Mouse (Mus musculus) stomach, embryonic 16.5 days (tissue): Measurements from ENCODE around the gene Tbc1d23. TPM values are rescaled to one million over a fixed set of nuclear protein-coding genes. Genes with fewer than 3 reads are reported as not detected.
A peak's percentile ranks its signal among the peaks of the same experiment; 100 is the strongest.

Experiments used
- ATAC-seq: fragments of 200-750 bp; cut with Nextera tagmentation; 2 replicates; pipeline ENCODE4 v1.8.0; 2017; ENCODE audit warnings: moderate number of reproducible peaks, moderate TSS enrichment; ENCODE audit not compliant: insufficient read depth, low FRiP score
- H3K27ac ChIP-seq: fragments of 300-500 bp; sonication (generic); 2 replicates; pipeline ENCODE4 v1.5.1; 2014; ENCODE audit warnings: low read length
- H3K27me3 ChIP-seq: fragments of 300-500 bp; sonication (generic); 2 replicates; pipeline ENCODE4 v1.6.1; 2014; ENCODE audit warnings: low read length, control low read depth, mixed read lengths; ENCODE audit not compliant: control insufficient read depth, insufficient read depth
- H3K36me3 ChIP-seq: fragments of 300-500 bp; sonication (generic); 2 replicates; pipeline ENCODE4 v1.6.1; 2014; ENCODE audit warnings: low read length; ENCODE audit not compliant: control insufficient read depth, insufficient read depth
- H3K4me1 ChIP-seq: fragments of 300-500 bp; sonication (generic); 2 replicates; pipeline ENCODE4 v1.6.1; 2014; ENCODE audit warnings: low read length, control low read depth, mixed read lengths; ENCODE audit not compliant: control insufficient read depth, insufficient read depth
- H3K4me2 ChIP-seq: fragments of 300-500 bp; sonication (generic); 2 replicates; pipeline ENCODE4 v1.6.1; 2014; ENCODE audit warnings: low read depth, low read length, mixed read lengths
- H3K4me3 ChIP-seq: fragments of 300-500 bp; sonication (generic); replicated peaks from 2 replicates; pipeline ENCODE4 v1.5.1; 2014; ENCODE audit warnings: mild to moderate bottlenecking, low read length
- H3K9ac ChIP-seq: fragments of 300-500 bp; sonication (generic); 2 replicates; pipeline ENCODE4 v1.6.1; 2014; ENCODE audit warnings: low read length
- H3K9me3 ChIP-seq: fragments of 300-500 bp; sonication (generic); replicated peaks from 2 replicates; pipeline ENCODE4 v1.6.1; 2016; ENCODE audit warnings: low read length, control low read depth; ENCODE audit not compliant: control insufficient read depth
- WGBS: fragments of 180-500 bp; shearing (Covaris S2); extraction: QIAGEN DNeasy Blood & Tissue Kit; methylation state at CpG from one replicate; pipeline ENCODE4 v1.1.7; 2014; 5-methylcytosine and 5-hydroxymethylcytosine counted together
- polyA plus RNA-seq: library from polyadenylated mRNA; unstranded; fragments of >200 nt; fragmentation: Nextera tagmentation; extraction: Ambion mirVana; gene quantifications from 2 replicates; pipeline ENCODE4 v1.2.1, GENCODE M21; 2015

Gene Tbc1d23
- 27.8 and 27.9 TPM in 2 replicates for polyA plus RNA-seq

GRCm38 (mm10) chr16:57231089-57231936, at the start of gene Tbc1d23:
TSS of gene Tbc1d23 (minus strand) at chr16:57231504.
- under 1% methylated on average over 42 of the region's 42 CpGs for WGBS

DNA sequence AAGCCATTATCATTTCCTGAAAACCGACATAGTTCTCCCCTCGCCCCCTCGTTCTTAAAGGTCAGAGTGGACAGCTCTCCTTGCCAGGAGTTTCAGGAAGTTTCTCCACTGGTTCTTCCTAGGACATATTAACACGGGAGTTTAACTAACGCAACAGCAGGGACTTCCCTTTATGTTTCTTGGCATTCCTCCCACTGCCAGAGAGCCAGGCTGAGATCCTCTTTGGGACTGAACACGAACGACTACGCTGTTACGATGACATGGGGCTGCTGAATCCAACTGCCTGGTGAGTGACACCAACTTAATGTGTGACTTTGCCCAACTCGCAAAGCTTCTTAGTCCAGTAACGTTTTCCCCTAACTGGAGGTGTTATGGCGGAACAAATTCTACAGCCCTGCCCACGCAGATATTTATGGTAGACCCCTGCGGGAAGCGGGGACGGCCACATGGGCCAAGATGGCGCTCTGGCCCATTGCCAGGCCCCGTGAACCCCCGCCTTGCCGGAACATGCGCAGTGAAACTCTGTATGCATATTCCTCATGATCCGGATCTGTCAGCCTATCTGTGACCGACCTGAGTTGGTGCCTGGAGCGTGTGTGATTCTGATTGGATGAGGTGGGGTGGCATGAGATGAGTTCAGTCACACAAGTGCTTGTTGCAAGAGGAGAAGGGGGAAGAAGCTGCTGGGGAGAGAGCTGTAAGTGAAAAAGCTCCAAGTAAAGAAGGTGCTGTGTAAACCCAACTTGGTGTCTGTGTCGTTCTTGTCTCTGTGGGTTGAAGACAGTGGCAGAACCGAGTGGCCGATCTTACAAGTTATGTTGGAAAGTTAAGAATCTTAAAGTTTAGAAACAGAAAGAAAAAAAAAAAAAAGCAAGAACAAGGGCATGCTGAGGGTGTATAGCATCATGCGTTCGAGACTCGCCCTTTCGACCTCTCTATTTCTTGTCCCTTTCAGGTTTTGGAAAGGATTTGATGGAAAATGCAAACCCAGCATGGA, 49.2 kb upstream of the Tbc1d23 start:
- H3K9ac ChIP-seq = no peak overlapping the region
- H3K4me2 ChIP-seq = no peak overlapping the region
- no peaks in the 10 kb centered on the region for H3K4me1 ChIP-seq
- H3K9me3 ChIP-seq = no peaks in the 10 kb centered on the region
- no peaks in the 10 kb centered on the region for H3K27me3 ChIP-seq
- WGBS = 83% methylated on average over 31 of the region's 31 CpGs
- no peaks in the 10 kb centered on the region for H3K36me3 ChIP-seq
- H3K27ac ChIP-seq = no peak overlapping the region
- no peak overlapping the region for H3K4me3 ChIP-seq
- no peak for ATAC-seq

More at GRCm38 (mm10) chr16:57231089-57231936, at the start of gene Tbc1d23:
- Histone ChIP-seq H3K4me3 (peak within 1 kb of the TSS; percentile 85), H3K9me3 (no peaks in the 10 kb centered on the region), H3K4me1 (peaks cover 8% of the 10 kb centered on the region), H3K27me3 (no peaks in the 10 kb centered on the region), H3K36me3 (no peaks in the 10 kb centered on the region), H3K27ac (peak within 1 kb of the TSS; percentile 83), H3K4me2 (peak within 1 kb of the TSS; percentile 75), H3K9ac (peak within 1 kb of the TSS; percentile 84)
- ATAC-seq = peak; percentile 99

DNA sequence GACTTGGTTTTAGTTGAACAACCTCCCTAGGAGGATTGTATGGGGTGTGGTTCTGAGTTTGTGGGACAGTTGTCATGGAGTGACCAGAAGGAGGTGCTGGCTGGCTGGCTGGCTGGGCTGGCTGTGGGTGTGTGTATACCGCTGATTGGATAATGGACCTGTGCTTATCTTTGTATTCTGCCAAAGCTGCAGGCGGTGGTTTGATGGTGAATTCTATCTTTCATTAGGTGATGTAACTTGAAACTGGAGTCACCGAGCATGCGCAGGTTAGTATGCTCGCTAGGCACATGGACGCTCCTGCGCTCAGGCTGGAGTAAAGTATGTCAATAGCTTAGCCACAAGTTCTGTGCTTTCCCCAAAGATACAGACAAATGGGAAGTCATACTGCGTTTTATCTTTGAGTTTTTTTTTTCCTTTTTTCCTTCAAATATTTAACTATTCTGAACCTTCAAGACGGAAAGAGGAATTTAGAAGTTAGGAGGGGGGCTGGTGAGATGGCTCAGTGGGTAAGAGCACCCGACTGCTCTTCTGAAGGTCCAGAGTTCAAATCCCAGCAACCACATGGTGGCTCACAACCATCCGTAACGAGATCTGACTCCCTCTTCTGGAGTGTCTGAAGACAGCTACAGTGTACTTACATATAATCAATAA, 47.8 kb upstream of the Tbc1d23 start:
- no peak for ATAC-seq
- Histone ChIP-seq H3K4me1 (no peaks in the 10 kb centered on the region), H3K4me2 (no peak overlapping the region), H3K9me3 (no peaks in the 10 kb centered on the region), H3K27me3 (no peaks in the 10 kb centered on the region), H3K9ac (no peak overlapping the region), H3K4me3 (no peak overlapping the region), H3K27ac (no peak overlapping the region), H3K36me3 (no peaks in the 10 kb centered on the region)
- WGBS = 80% methylated on average over 10 of the region's 12 CpGs

- no peak overlapping the region for H3K4me3 ChIP-seq
- ATAC-seq = no peak
- 93% methylated on average over 13 of the region's 13 CpGs for WGBS
Observed at GRCm38 (mm10) chr16:57269751-57270150, 38.4 kb upstream of the Tbc1d23 start.

GRCm38 (mm10) chr16:57268058-57268841, 36.9 kb upstream of the Tbc1d23 start:
- H3K27ac ChIP-seq = no peak overlapping the region
- H3K9ac ChIP-seq = no peak overlapping the region
- peaks cover 6% of the 10 kb centered on the region for H3K4me1 ChIP-seq
- H3K9me3 ChIP-seq = 0 out of 2 replicates have a peak, but pooled peaks cover 4% of the 10 kb centered on the region
- H3K27me3 ChIP-seq = no peaks in the 10 kb centered on the region
- 83% methylated on average over 14 of the region's 14 CpGs for WGBS
- no peaks in the 10 kb centered on the region for H3K36me3 ChIP-seq
- ATAC-seq = 0 out of 2 replicates have a peak, but pooled peaks have one; percentile 9
- H3K4me3 ChIP-seq = no peak overlapping the region
- no peak overlapping the region for H3K4me2 ChIP-seq

More at GRCm38 (mm10) chr16:57269751-57270150, 38.4 kb upstream of the Tbc1d23 start:
- H3K9ac ChIP-seq = no peak overlapping the region
- no peaks in the 10 kb centered on the region for H3K36me3 ChIP-seq
- no peak overlapping the region for H3K4me2 ChIP-seq
- H3K27me3 ChIP-seq = no peaks in the 10 kb centered on the region
- peaks cover 6% of the 10 kb centered on the region for H3K4me1 ChIP-seq
- H3K27ac ChIP-seq = no peak overlapping the region
- H3K9me3 ChIP-seq = no peaks in the 10 kb centered on the region

DNA sequence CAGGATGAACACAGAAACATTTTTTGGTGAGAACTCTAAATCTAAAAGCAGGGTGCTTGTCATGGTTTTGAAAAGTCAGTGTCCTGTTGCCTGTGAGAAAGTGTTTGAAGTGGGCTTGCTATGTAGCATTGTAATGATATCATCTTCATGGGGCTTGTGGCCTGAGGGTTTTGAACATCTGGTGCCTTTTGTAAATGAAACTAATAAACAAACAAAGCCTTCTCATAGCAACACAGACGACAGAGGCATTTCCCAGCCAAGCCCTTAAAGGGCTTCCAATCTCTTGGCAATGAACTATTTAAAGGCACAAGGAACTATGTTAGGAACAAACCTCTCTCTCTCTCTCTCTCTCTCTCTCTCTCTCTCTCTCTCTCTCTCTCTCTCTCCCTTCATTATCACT, 35.8 kb upstream of the Tbc1d23 start:
- Histone ChIP-seq H3K4me1 (peaks cover 6% of the 10 kb centered on the region), H3K9ac (no peak overlapping the region), H3K4me3 (no peak overlapping the region), H3K4me2 (no peak overlapping the region), H3K9me3 (0 out of 2 replicates have a peak, but pooled peaks cover 4% of the 10 kb centered on the region), H3K27me3 (no peaks in the 10 kb centered on the region), H3K27ac (peak overlapping the region; percentile 38; the same call in 1 of the 2 replicates), H3K36me3 (no peaks in the 10 kb centered on the region)
- WGBS = 0% methylated on average over 1 of the region's 1 CpGs
- no peak; the same call in 1 of the 2 replicates for ATAC-seq

GRCm38 (mm10) chr16:57260152-57260551, 28.8 kb upstream of the Tbc1d23 start:
- H3K27ac ChIP-seq = no peak overlapping the region
- no peaks in the 10 kb centered on the region for H3K27me3 ChIP-seq
- no peak overlapping the region for H3K9ac ChIP-seq
- H3K4me2 ChIP-seq = no peak overlapping the region
- H3K36me3 ChIP-seq = no peaks in the 10 kb centered on the region
- 0 out of 2 replicates have a peak, but pooled peaks cover 4% of the 10 kb centered on the region for H3K9me3 ChIP-seq
- ATAC-seq = no peak
- 80% methylated on average over 10 of the region's 10 CpGs for WGBS
- no peaks in the 10 kb centered on the region for H3K4me1 ChIP-seq
- no peak overlapping the region for H3K4me3 ChIP-seq
